Mouse (Mus musculus): ENCODE measurements at regions not wholly inside any gene's neighbourhood (a gene's known extent, or its start where the extent isn't known, plus 50 kb on each side); places are given as distances from the start of the nearest gene placed in this dataset.

GRCm38 (mm10) chr10:23580230-23580629 lies 206.8 kb downstream of the Rps12 start:
- TF ChIP-seq EP300 (IDR thresholded peaks at IDR 0.05; ENCODE audit: insufficient read depth, low read depth, low read length) (no peak), POLR2A (IDR thresholded peaks at IDR 0.05; ENCODE audit: insufficient read depth, low read length) (no peak)

All from ES-Bruce4 (cell line).